Mouse (Mus musculus): ENCODE data around the gene Tst. TPM values are rescaled to one million over a fixed set of nuclear protein-coding genes. Genes with fewer than 3 reads are reported as not detected.

Tst gene
- total RNA-seq, 2 experiments from 2014 or later = 19.6 to 21.2 TPM

DNA sequence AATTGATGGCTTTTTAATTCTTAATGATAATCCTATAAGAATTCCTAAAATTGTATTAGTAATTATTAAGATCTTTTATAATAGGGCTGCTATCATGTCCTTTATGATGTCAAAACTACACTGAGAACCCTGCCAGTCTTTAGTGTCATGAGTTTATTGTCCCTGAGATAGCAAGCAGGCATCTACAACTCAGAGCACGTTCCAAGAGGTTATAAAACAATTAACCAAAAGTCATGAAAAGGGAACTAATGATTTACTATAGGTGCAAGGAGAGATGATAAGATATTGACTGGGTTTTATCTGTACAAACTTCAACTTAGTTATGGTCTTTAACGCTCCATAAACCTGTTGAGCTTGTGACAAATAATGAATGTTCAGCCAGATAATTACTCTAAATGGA is 39.8 kb downstream of the Tst start:
- DNase-seq = no peak
- intact Hi-C loops (cut with DNase I; ENCODE audit: low total_unique reads) = no loop called here

DNA sequence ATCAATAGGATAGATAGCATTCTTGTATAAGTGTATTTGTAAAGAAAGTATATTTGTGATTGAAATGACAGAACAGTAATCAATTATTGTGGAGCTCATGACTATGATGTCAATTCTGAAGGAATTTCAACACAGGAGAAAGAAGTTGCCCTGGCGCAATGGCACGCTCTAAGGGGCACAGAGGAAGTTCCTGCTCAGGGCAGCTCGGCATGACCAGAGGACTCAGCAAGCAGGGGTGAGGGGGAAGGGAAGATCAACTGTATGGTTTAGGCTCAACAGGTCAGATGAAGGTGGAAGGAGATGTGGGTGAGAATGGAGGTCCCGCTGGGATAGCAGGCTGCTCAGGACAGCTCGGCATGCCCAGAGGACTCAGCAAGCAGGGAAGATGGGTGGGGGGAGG is 50.2 kb downstream of the Tst start:
- intact Hi-C loops (cut with DNase I; ENCODE audit: low total_unique reads) = no loop called here
- DNase-seq = no peak

DNA sequence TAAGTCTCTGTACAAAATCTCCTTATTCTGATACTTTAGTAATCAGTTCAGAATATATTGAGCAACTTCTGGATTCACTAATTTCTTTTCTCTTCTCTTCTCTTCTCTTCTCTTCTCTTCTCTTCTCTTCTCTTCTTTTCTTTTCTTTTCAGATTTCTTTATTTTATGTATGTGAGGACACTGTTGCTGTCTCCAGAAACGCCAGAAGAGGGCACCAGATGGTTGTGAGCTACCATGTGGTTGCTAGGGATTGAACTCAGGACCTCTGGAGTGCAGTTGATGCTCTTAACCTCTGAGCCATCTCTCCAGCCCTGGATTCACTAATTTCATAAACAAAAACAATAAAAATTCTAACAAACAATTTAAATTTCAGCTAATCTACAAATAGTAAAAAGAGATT is 50.7 kb downstream of the Tst start:
- peak; percentile 37 for DNase-seq

DNA sequence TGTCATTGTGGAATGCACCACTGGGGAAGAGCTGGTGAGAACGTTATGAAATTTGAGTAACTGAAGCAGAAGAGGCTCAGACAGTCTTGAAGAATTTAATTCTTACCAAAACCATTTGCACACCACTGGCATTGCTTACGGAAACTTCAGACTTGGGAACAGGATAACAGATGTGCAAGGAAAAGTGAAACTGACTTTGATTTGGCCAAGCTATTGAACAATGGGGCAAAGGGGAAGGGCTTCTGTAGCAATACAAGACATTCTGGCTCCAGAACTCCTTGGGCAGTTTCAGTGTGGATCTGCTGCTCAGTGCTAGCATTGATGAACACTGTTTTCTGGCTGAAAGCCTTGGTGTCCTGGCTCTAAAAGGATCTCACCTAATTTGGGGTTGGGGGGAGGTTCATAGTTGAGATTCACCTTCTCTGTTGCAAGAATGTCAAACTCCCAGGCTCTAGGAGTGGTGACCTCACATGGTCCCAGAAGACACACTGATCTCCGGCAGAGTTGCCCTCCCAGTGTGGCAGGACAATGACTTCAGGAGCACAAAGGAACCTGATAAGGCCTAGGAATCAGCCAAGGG is 54.0 kb downstream of the Tst start:
- intact Hi-C loops (cut with DNase I; ENCODE audit: low total_unique reads) = no loop called here
- DNase-seq = no peak

More for the DNA sequence above, 50.7 kb downstream of the Tst start:
- intact Hi-C loops (cut with DNase I; ENCODE audit: low total_unique reads) = no loop called here

Other genes with a start within 250 kb of the Tst start
- gene Ift27, start 231.8 kb downstream of the Tst start, total RNA-seq (2021) = 10 to 100 TPM; 53.4 to 55.0 TPM
- gene Pvalb, start 199.5 kb downstream of the Tst start, total RNA-seq (2021) = over 10,000 TPM; 19,167 to 21,154 TPM
- gene Ncf4, start 161.1 kb downstream of the Tst start, total RNA-seq (2021) = 1 to 10 TPM in 1 of 2 experiments, under 1 TPM in 1; 1.00 to 3.0 TPM
- gene Csf2rb2, start 100.2 kb downstream of the Tst start, total RNA-seq (2021) = 1 to 10 TPM in 1 of 2 experiments, under 1 TPM in 1; 0.93 to 1.9 TPM
- gene Csf2rb, start 80.2 kb downstream of the Tst start, total RNA-seq (2021) = 1 to 10 TPM; 1.1 to 2.1 TPM
- gene Tex33, start 10.0 kb downstream of the Tst start, total RNA-seq (2021) = not detected
- gene Mpst, start 509 bp upstream of the Tst start, total RNA-seq (2021) = 10 to 100 TPM; 49.4 to 49.8 TPM
- gene Kctd17, start 22.7 kb upstream of the Tst start, total RNA-seq (2021) = 10 to 100 TPM; 34.6 to 41.4 TPM
- not detected for gene Tmprss6, start 62.7 kb upstream of the Tst start, total RNA-seq (2021)
- not detected for gene Il2rb, start 89.4 kb upstream of the Tst start, total RNA-seq (2021)
- gene C1qtnf6, start 125.5 kb upstream of the Tst start, total RNA-seq (2021) = 10 to 100 TPM; 36.9 to 40.4 TPM
- under 1 TPM in 1 of 2 experiments, not detected in 1; 0.04 TPM for gene Sstr3, start 138.8 kb upstream of the Tst start, total RNA-seq (2021)
- 1 to 10 TPM; 1.1 to 2.5 TPM for gene Rac2, start 166.9 kb upstream of the Tst start, total RNA-seq (2021)
- 1 to 10 TPM; 2.9 to 3.3 TPM for gene Cyth4, start 191.1 kb upstream of the Tst start, total RNA-seq (2021)